Mouse (Mus musculus): Measurements from ENCODE around the gene AL607142.1. TPM values are rescaled to one million over a fixed set of nuclear protein-coding genes. Genes with fewer than 3 reads are reported as not detected.

The AL607142.1 gene
- polyA plus RNA-seq (2015; fragmentation: Nextera tagmentation; extraction: Ambion mirVana) = not detected in 2 replicates

DNA sequence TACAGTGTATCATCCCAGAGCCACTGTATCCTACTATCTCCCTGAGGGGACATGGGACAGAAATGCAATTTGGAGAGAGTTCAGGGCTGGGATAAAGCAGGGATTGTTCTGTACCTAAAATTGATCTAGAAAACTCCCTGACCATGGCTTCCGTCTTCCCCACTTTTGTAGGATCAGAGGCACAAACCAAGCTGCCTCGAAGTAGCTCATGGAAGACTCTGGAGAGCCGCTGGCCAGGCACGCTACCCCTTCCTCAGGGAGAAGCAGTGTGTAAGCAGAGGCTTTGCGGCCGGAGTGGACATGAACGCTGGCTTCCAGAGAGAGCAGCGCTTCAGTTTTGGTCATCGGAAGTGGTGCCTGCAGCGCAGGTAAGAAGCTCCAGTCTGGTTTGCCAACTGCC lies at the start of gene AL607142.1:
TSS of gene AL607142.1 (plus strand) at position 301 of the 400 bp plus-strand sequence.
- no peak within 1 kb of the TSS for H3K4me2 ChIP-seq (ENCODE audit: low read length)
- WGBS = 90% methylated on average over 10 of the region's 10 CpGs
- no peaks in the 10 kb centered on the region for H3K36me3 ChIP-seq (ENCODE audit: insufficient read depth, low read length)
- TF ChIP-seq CTCF (IDR thresholded peaks at IDR 0.05; ENCODE audit: low read depth) = no peak
- ATAC-seq (replicated peaks; ENCODE audit: low FRiP score, low read depth) (no peak), DNase-seq (ENCODE audit: low spot score) (no peak)
- H3K9me3 ChIP-seq (replicated peaks; ENCODE audit: low read length) = no peaks in the 10 kb centered on the region
- H3K9ac ChIP-seq (ENCODE audit: low read depth, low read length) = no peak within 1 kb of the TSS
- no peak within 1 kb of the TSS for H3K27ac ChIP-seq
- no peaks in the 10 kb centered on the region for H3K4me1 ChIP-seq (replicated peaks; ENCODE audit: insufficient read depth, low read length)
- no peak within 1 kb of the TSS for H3K4me3 ChIP-seq (replicated peaks; ENCODE audit: low read depth, low read length)
- no peaks in the 10 kb centered on the region for H3K27me3 ChIP-seq (ENCODE audit: insufficient read depth, low read length)

GRCm38 (mm10) chr4:120018426-120018825 lies 46.4 kb upstream of the AL607142.1 start:
- no peak overlapping the region for H3K4me2 ChIP-seq (ENCODE audit: low read length)
- H3K27me3 ChIP-seq (ENCODE audit: insufficient read depth, low read length) = no peaks in the 10 kb centered on the region
- H3K4me1 ChIP-seq (replicated peaks; ENCODE audit: insufficient read depth, low read length) = no peaks in the 10 kb centered on the region
- H3K9ac ChIP-seq (ENCODE audit: low read depth, low read length) = no peak overlapping the region
- H3K27ac ChIP-seq = no peak overlapping the region
- ATAC-seq (replicated peaks; ENCODE audit: low FRiP score, low read depth) (no peak), DNase-seq (ENCODE audit: low spot score) (no peak)
- 87% methylated on average over 5 of the region's 5 CpGs for WGBS
- no peak overlapping the region for H3K4me3 ChIP-seq (replicated peaks; ENCODE audit: low read depth, low read length)
- no peak for TF ChIP-seq CTCF (IDR thresholded peaks at IDR 0.05; ENCODE audit: low read depth)
- no peaks in the 10 kb centered on the region for H3K36me3 ChIP-seq (ENCODE audit: insufficient read depth, low read length)
- no peaks in the 10 kb centered on the region for H3K9me3 ChIP-seq (replicated peaks; ENCODE audit: low read length)

GRCm38 (mm10) chr4:120022392-120022791 lies 42.4 kb upstream of the AL607142.1 start:
- Histone ChIP-seq H3K27ac (no peak overlapping the region), H3K9ac (ENCODE audit: low read depth, low read length) (no peak overlapping the region), H3K27me3 (ENCODE audit: insufficient read depth, low read length) (no peaks in the 10 kb centered on the region), H3K36me3 (ENCODE audit: insufficient read depth, low read length) (no peaks in the 10 kb centered on the region), H3K4me2 (ENCODE audit: low read length) (no peak overlapping the region), H3K4me3 (replicated peaks; ENCODE audit: low read depth, low read length) (no peak overlapping the region), H3K4me1 (replicated peaks; ENCODE audit: insufficient read depth, low read length) (no peaks in the 10 kb centered on the region), H3K9me3 (replicated peaks; ENCODE audit: low read length) (no peaks in the 10 kb centered on the region)
- no peak for DNase-seq (ENCODE audit: low spot score)
- ATAC-seq (replicated peaks; ENCODE audit: low FRiP score, low read depth) = no peak
- no peak for TF ChIP-seq CTCF (IDR thresholded peaks at IDR 0.05; ENCODE audit: low read depth)
- WGBS = 31% methylated on average over 3 of the region's 3 CpGs

DNA sequence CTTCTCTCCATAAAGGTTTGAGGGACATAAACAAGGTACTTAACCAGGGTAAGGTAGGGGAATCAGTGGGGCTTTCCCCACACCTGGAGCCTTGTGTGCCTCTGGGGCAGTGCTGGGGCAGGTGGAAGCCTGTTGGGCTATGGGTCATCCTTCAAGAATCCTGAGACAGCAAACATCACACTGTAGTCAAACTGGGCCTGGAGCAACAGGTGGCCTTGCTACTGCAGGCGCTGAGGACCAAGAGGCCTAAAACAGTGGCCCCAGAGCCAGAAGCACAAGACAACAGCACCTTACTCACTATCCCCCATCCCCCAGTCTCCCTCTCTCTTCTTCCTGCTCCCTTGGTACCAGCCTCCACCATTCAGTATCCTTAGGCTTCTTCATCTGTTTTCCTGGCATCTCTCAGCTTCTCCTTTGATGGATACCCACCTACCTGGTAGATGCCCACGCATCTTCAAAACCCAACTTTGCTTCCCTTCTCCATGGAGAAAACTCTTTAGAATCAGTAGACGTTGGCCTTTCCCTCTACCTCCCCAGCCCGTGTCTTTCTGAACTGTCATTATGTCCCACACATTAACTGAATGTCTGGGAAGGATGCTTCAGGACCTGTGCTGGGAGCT lies 41.5 kb upstream of the AL607142.1 start:
- H3K9ac ChIP-seq (ENCODE audit: low read depth, low read length) = no peak overlapping the region
- no peak for TF ChIP-seq CTCF (IDR thresholded peaks at IDR 0.05; ENCODE audit: low read depth)
- no peak for ATAC-seq (replicated peaks; ENCODE audit: low FRiP score, low read depth)

DNA sequence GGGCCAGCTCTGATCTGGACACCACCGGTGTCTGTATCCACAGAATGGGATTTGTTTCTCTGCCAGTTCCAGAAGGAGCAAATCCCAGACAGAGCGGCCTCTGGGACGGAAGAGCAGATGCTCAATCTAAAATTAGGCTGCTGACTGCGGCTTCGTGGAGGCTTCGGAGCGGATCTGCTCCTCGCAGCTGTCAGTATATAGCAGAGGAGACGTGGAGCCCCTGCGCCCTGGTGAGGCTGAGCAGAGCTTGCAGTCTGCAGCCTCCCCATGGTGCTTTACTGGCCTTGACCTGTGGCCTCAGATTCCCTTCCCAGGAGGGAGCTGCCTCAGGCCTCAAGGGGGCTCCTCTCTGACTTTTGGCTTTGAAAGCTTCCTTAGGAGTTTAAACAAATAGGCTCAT lies 40.7 kb upstream of the AL607142.1 start:
- Histone ChIP-seq H3K4me3 (replicated peaks; ENCODE audit: low read depth, low read length) (no peak overlapping the region), H3K4me2 (ENCODE audit: low read length) (no peak overlapping the region), H3K9me3 (replicated peaks; ENCODE audit: low read length) (no peaks in the 10 kb centered on the region), H3K27me3 (ENCODE audit: insufficient read depth, low read length) (no peaks in the 10 kb centered on the region), H3K27ac (no peak overlapping the region), H3K9ac (ENCODE audit: low read depth, low read length) (no peak overlapping the region), H3K36me3 (ENCODE audit: insufficient read depth, low read length) (no peaks in the 10 kb centered on the region), H3K4me1 (replicated peaks; ENCODE audit: insufficient read depth, low read length) (no peaks in the 10 kb centered on the region)
- ATAC-seq (replicated peaks; ENCODE audit: low FRiP score, low read depth) (no peak), DNase-seq (ENCODE audit: low spot score) (peak; percentile 38)
- 50% methylated on average over 10 of the region's 10 CpGs for WGBS
- no peak for TF ChIP-seq CTCF (IDR thresholded peaks at IDR 0.05; ENCODE audit: low read depth)

More for the DNA sequence above, 41.5 kb upstream of the AL607142.1 start:
- no peak overlapping the region for H3K4me2 ChIP-seq (ENCODE audit: low read length)
- no peaks in the 10 kb centered on the region for H3K4me1 ChIP-seq (replicated peaks; ENCODE audit: insufficient read depth, low read length)
- H3K4me3 ChIP-seq (replicated peaks; ENCODE audit: low read depth, low read length) = no peak overlapping the region
- H3K36me3 ChIP-seq (ENCODE audit: insufficient read depth, low read length) = no peaks in the 10 kb centered on the region
- no peak for DNase-seq (ENCODE audit: low spot score)
- H3K9me3 ChIP-seq (replicated peaks; ENCODE audit: low read length) = no peaks in the 10 kb centered on the region
- H3K27me3 ChIP-seq (ENCODE audit: insufficient read depth, low read length) = no peaks in the 10 kb centered on the region
- no peak overlapping the region for H3K27ac ChIP-seq
- WGBS = 93% methylated on average over 4 of the region's 4 CpGs

DNA sequence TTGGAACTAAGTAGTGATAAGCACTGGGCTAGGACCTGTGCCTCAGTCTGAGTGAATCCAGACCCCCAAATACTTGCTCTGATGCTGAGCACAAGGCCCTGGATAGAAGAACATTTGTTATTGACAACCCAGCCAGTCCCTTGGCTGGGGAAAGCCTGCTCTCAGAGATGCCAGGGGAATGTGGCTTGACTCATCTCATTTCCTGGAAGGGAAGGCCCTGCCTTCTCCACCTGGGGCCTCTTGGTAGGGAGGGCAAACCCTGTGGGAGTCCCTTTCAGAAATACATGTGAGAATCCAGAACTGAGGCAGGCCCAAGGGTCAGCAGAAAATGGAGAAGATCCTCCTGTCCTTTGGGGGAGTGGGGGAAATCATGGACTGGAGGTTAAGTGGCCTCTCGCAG lies 37.1 kb upstream of the AL607142.1 start:
- no peaks in the 10 kb centered on the region; the same call in 1 of the 2 replicates for H3K4me1 ChIP-seq (replicated peaks; ENCODE audit: insufficient read depth, low read length)
- TF ChIP-seq CTCF (IDR thresholded peaks at IDR 0.05; ENCODE audit: low read depth) = no peak
- H3K9ac ChIP-seq (ENCODE audit: low read depth, low read length) = no peak overlapping the region
- no peak for DNase-seq (ENCODE audit: low spot score)
- no peak overlapping the region for H3K4me2 ChIP-seq (ENCODE audit: low read length)
- H3K9me3 ChIP-seq (replicated peaks; ENCODE audit: low read length) = no peaks in the 10 kb centered on the region
- ATAC-seq (replicated peaks; ENCODE audit: low FRiP score, low read depth) = no peak
- no peaks in the 10 kb centered on the region for H3K27me3 ChIP-seq (ENCODE audit: insufficient read depth, low read length)
- no peak overlapping the region for H3K4me3 ChIP-seq (replicated peaks; ENCODE audit: low read depth, low read length)
- 86% methylated on average over 1 of the region's 1 CpGs for WGBS
- H3K27ac ChIP-seq = no peak overlapping the region
- H3K36me3 ChIP-seq (ENCODE audit: insufficient read depth, low read length) = no peaks in the 10 kb centered on the region

GRCm38 (mm10) chr4:120029937-120030336 lies 34.9 kb upstream of the AL607142.1 start:
- Histone ChIP-seq H3K9me3 (replicated peaks; ENCODE audit: low read length) (no peaks in the 10 kb centered on the region), H3K4me1 (replicated peaks; ENCODE audit: insufficient read depth, low read length) (peaks cover 4% of the 10 kb centered on the region), H3K27me3 (ENCODE audit: insufficient read depth, low read length) (peaks cover 17% of the 10 kb centered on the region), H3K27ac (no peak overlapping the region), H3K4me3 (replicated peaks; ENCODE audit: low read depth, low read length) (no peak overlapping the region), H3K9ac (ENCODE audit: low read depth, low read length) (no peak overlapping the region), H3K4me2 (ENCODE audit: low read length) (no peak overlapping the region), H3K36me3 (ENCODE audit: insufficient read depth, low read length) (no peaks in the 10 kb centered on the region)
- TF ChIP-seq CTCF (IDR thresholded peaks at IDR 0.05; ENCODE audit: low read depth) = no peak
- ATAC-seq (replicated peaks; ENCODE audit: low FRiP score, low read depth) (no peak), DNase-seq (ENCODE audit: low spot score) (no peak)
- 85% methylated on average over 1 of the region's 1 CpGs for WGBS

All from kidney, postnatal 0 days (tissue).